Mouse (Mus musculus): ENCODE results near the gene Jarid2. TPM values are rescaled to one million over a fixed set of nuclear protein-coding genes. Genes with fewer than 3 reads are reported as not detected.

The Jarid2 gene
- polyA plus RNA-seq, 1 experiment = 9.6 TPM

DNA sequence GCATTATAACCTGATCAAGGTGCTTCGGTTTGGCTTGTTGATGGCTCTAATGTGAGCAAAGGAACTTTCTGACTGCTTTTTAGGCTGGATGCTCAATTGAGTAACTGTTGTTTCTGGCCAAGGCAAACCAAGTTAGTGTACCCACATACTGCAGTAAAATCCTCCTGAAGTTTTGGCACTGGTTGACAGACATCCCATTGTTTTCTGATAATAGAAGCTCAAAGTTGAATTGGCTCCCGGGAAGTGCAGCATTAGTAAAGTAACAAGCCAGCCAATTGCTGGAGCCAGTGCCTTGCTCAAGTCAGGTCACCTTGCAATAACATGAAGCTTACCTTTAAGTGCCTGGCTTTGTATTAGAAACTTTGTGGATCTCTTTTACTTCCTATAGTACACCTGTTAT, 161.3 kb downstream of the Jarid2 start:
- H3K27ac ChIP-seq (replicated peaks; ENCODE audit: low read depth, low read length) = no peak overlapping the region
- H3K4me3 ChIP-seq (ENCODE audit: insufficient read depth, low read depth, low read length) = no peak overlapping the region

GRCm38 (mm10) chr13:44891813-44892730, 162.8 kb downstream of the Jarid2 start:
- Histone ChIP-seq H3K27ac (replicated peaks; ENCODE audit: low read depth, low read length) (no peak overlapping the region), H3K4me3 (ENCODE audit: insufficient read depth, low read depth, low read length) (no peak overlapping the region), H3K4me1 (ENCODE audit: control insufficient read depth, insufficient read depth, insufficient read length, low read length) (0 out of 2 replicates have a peak, but pooled peaks cover 2% of the 10 kb centered on the region)

More for the DNA sequence above, 161.3 kb downstream of the Jarid2 start:
- 0 out of 2 replicates have a peak, but pooled peaks cover 2% of the 10 kb centered on the region for H3K4me1 ChIP-seq (ENCODE audit: control insufficient read depth, insufficient read depth, insufficient read length, low read length)

GRCm38 (mm10) chr13:44896211-44896610, 166.9 kb downstream of the Jarid2 start:
- no peak overlapping the region for H3K27ac ChIP-seq (replicated peaks; ENCODE audit: low read depth, low read length)
- no peak overlapping the region for H3K4me3 ChIP-seq (ENCODE audit: insufficient read depth, low read depth, low read length)
- no peaks in the 10 kb centered on the region for H3K4me1 ChIP-seq (ENCODE audit: control insufficient read depth, insufficient read depth, insufficient read length, low read length)

DNA sequence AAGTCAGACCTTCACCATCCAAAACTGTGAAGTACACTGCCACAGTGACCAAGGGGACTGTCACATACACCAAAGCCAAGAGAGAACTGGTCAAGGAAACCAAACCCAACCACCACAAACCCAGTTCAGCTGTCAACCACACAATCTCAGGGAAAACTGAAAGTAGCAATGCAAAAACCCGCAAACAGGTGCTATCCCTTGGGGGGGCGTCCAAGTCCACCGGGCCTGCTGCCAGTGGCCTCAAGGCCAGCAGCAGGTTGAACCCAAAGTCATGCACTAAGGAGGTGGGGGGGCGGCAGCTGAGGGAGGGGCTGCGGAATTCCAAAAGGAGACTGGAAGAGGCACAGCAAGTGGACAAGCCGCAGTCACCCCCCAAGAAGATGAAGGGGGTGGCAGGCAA, 173.0 kb downstream of the Jarid2 start:
- no peak overlapping the region for H3K27ac ChIP-seq (replicated peaks; ENCODE audit: low read depth, low read length)

GRCm38 (mm10) chr13:44903416-44903815, 174.1 kb downstream of the Jarid2 start:
- Histone ChIP-seq H3K4me3 (ENCODE audit: insufficient read depth, low read depth, low read length) (no peak overlapping the region), H3K27ac (replicated peaks; ENCODE audit: low read depth, low read length) (no peak overlapping the region), H3K4me1 (ENCODE audit: control insufficient read depth, insufficient read depth, insufficient read length, low read length) (no peaks in the 10 kb centered on the region)

More for the DNA sequence above, 173.0 kb downstream of the Jarid2 start:
- no peaks in the 10 kb centered on the region for H3K4me1 ChIP-seq (ENCODE audit: control insufficient read depth, insufficient read depth, insufficient read length, low read length)
- no peak overlapping the region for H3K4me3 ChIP-seq (ENCODE audit: insufficient read depth, low read depth, low read length)

GRCm38 (mm10) chr13:44904271-44904670, 175.0 kb downstream of the Jarid2 start:
- Histone ChIP-seq H3K4me1 (ENCODE audit: control insufficient read depth, insufficient read depth, insufficient read length, low read length) (no peaks in the 10 kb centered on the region), H3K4me3 (ENCODE audit: insufficient read depth, low read depth, low read length) (no peak overlapping the region), H3K27ac (replicated peaks; ENCODE audit: low read depth, low read length) (no peak overlapping the region)

DNA sequence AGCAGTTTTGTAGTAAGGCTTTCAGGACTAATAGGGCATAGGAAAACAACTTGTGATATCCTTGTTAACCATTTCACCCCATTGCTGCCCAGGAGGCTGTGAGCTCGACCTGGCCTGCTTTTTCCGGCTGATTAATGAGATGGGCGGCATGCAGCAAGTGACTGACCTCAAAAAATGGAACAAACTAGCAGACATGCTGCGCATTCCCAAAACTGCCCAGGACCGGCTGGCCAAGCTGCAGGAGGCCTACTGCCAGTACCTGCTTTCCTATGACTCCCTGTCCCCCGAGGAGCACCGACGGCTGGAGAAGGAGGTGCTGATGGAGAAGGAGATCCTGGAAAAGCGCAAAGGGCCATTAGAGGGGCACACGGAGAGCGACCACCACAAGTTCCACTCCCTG, 176.9 kb downstream of the Jarid2 start:
- no peak overlapping the region for H3K27ac ChIP-seq (replicated peaks; ENCODE audit: low read depth, low read length)
- H3K4me1 ChIP-seq (ENCODE audit: control insufficient read depth, insufficient read depth, insufficient read length, low read length) = no peaks in the 10 kb centered on the region
- H3K4me3 ChIP-seq (ENCODE audit: insufficient read depth, low read depth, low read length) = no peak overlapping the region

DNA sequence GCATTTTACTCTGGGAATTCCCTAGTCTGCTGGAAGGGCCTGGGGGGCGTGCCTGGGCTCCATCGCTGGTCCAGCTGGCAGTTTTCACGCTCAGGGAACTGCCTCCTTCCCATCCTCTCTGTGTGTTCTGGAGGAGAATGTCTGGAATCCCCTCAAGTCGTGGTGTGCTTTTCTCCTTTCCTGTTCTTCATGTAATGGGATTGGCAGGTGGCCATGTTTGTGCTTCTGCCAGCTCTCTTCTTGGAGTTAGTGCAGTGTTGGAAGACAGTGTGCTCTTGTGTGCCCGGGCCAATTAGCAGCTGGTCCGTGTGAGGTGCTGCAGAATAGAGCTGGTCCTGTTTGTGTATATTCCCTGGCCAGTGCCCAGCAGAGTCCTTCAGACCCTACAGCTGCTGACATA, 178.4 kb downstream of the Jarid2 start:
- H3K4me1 ChIP-seq (ENCODE audit: control insufficient read depth, insufficient read depth, insufficient read length, low read length) = no peaks in the 10 kb centered on the region
- H3K27ac ChIP-seq (replicated peaks; ENCODE audit: low read depth, low read length) = no peak overlapping the region
- no peak overlapping the region for H3K4me3 ChIP-seq (ENCODE audit: insufficient read depth, low read depth, low read length)

- H3K4me1 ChIP-seq (ENCODE audit: control insufficient read depth, insufficient read depth, insufficient read length, low read length) = no peaks in the 10 kb centered on the region
- no peak overlapping the region for H3K27ac ChIP-seq (replicated peaks; ENCODE audit: low read depth, low read length)
- H3K4me3 ChIP-seq (ENCODE audit: insufficient read depth, low read depth, low read length) = no peak overlapping the region
Measured at GRCm38 (mm10) chr13:44908790-44909189, 179.5 kb downstream of the Jarid2 start.

DNA sequence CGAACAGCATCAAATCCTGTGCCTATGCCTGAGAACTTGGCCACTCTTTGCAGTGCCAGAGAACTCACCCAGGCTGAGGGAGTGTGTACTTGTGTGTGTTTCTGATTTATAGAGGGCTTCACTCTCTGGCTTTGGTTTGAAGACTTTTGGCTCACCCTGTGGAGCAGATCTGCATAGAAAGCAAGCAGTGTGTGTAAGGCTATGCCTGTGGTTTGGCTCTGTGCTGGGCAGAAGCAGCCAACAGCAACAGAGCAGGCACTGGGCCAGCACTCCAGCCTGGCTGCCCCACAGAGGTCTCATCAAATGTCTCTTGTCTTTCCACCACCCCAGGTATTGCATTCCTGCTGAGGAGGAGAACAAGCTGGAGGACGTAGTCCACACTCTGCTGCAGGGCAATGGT, 183.6 kb downstream of the Jarid2 start:
- H3K27ac ChIP-seq (replicated peaks; ENCODE audit: low read depth, low read length) = no peak overlapping the region
- no peak overlapping the region for H3K4me3 ChIP-seq (ENCODE audit: insufficient read depth, low read depth, low read length)
- no peaks in the 10 kb centered on the region for H3K4me1 ChIP-seq (ENCODE audit: control insufficient read depth, insufficient read depth, insufficient read length, low read length)

DNA sequence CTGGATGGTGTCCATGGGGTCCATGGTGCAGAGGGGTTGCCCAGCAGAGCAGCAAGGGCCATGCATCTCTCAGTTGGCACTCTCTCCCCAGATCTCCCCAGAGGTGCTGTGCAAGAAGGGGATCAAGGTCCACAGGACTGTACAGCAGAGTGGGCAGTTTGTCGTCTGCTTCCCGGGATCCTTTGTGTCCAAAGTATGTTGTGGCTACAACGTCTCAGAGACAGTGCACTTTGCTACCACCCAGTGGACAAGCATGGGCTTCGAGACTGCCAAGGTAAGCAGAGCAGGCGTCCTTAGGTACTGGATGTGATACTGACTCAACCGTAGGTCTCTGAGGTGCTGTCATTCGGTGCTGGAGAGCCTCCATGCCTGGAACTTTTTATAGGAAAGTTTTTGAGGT, 184.3 kb downstream of the Jarid2 start:
- Histone ChIP-seq H3K4me1 (ENCODE audit: control insufficient read depth, insufficient read depth, insufficient read length, low read length) (no peaks in the 10 kb centered on the region), H3K4me3 (ENCODE audit: insufficient read depth, low read depth, low read length) (no peak overlapping the region), H3K27ac (replicated peaks; ENCODE audit: low read depth, low read length) (no peak overlapping the region)

- Histone ChIP-seq H3K27ac (replicated peaks; ENCODE audit: low read depth, low read length) (no peak overlapping the region), H3K4me1 (ENCODE audit: control insufficient read depth, insufficient read depth, insufficient read length, low read length) (no peaks in the 10 kb centered on the region), H3K4me3 (ENCODE audit: insufficient read depth, low read depth, low read length) (no peak overlapping the region)
Measured at GRCm38 (mm10) chr13:44915382-44915781, 186.1 kb downstream of the Jarid2 start.

DNA sequence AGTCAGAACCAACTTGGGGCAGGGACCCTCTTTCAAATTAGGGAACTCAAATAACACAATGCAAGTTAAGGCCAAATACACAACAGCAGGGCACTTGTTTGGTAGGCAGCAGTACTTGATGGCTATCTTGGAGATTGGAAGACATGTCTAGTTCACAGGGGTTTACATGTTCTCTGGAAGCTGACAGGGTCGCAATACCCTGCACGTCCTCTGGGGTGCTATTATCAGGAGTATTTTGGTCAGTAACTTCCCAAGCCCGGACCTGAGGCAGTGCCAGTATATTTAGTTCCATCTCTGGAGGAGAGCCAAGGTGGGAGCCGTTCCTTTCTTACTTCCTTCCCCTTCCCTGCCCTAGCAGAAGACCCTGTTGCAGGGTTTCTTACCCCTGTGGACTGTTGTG, 186.7 kb downstream of the Jarid2 start:
- H3K4me1 ChIP-seq (ENCODE audit: control insufficient read depth, insufficient read depth, insufficient read length, low read length) = no peaks in the 10 kb centered on the region
- no peak overlapping the region for H3K4me3 ChIP-seq (ENCODE audit: insufficient read depth, low read depth, low read length)
- no peak overlapping the region for H3K27ac ChIP-seq (replicated peaks; ENCODE audit: low read depth, low read length)

GRCm38 (mm10) chr13:44917202-44917601, 187.9 kb downstream of the Jarid2 start:
- Histone ChIP-seq H3K27ac (replicated peaks; ENCODE audit: low read depth, low read length) (no peak overlapping the region), H3K4me3 (ENCODE audit: insufficient read depth, low read depth, low read length) (no peak overlapping the region), H3K4me1 (ENCODE audit: control insufficient read depth, insufficient read depth, insufficient read length, low read length) (no peaks in the 10 kb centered on the region)

- no peaks in the 10 kb centered on the region for H3K4me1 ChIP-seq (ENCODE audit: control insufficient read depth, insufficient read depth, insufficient read length, low read length)
- no peak overlapping the region for H3K27ac ChIP-seq (replicated peaks; ENCODE audit: low read depth, low read length)
- H3K4me3 ChIP-seq (ENCODE audit: insufficient read depth, low read depth, low read length) = no peak overlapping the region
Measured at GRCm38 (mm10) chr13:44918269-44918668, 189.0 kb downstream of the Jarid2 start.

- Histone ChIP-seq H3K27ac (replicated peaks; ENCODE audit: low read depth, low read length) (no peak overlapping the region), H3K4me1 (ENCODE audit: control insufficient read depth, insufficient read depth, insufficient read length, low read length) (no peaks in the 10 kb centered on the region), H3K4me3 (ENCODE audit: insufficient read depth, low read depth, low read length) (no peak overlapping the region)
Measured at GRCm38 (mm10) chr13:44921095-44921494, 191.8 kb downstream of the Jarid2 start.

Measured in brown adipose tissue, adult 24 weeks (tissue).